ENCODE assay signal across 30 mouse cellular contexts in the genomic region with DNA sequence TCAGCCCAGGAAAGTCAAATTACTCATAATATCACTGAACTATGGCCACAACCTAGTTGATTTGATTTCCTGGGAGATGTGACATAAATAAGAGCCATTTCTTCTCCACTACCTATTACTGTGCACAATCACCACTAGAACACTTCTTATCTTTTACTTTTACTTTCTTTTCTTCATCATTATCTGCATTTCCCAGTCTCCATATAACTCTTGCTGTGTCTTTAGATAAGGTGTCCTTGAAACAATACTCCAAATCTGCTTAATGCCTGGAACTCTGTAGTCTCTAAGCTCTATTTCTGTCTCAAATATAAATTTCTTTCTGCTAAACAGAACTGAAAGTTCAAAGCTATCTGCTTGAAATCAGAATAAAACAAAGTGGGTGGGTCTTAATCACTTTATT.
"Had no signal": no experiment of that assay in that cellular context is flagged by ENCODE, and none has a peak within 500 bp of the region (broad histone marks: within the 10 kb centered on the region; RNA-seq: fewer than 3 reads in every experiment).

No protein-coding gene starts in this region.

- H3K9ac ChIP-seq: heart, embryonic 12.5 days; heart, embryonic 13.5 days; heart, embryonic 15.5 days; hindbrain, embryonic 12.5 days; hindbrain, embryonic 13.5 days; hindbrain, embryonic 14.5 days; hindbrain, embryonic 15.5 days; intestine, embryonic 15.5 days; kidney, embryonic 15.5 days had no signal

- H3K27me3 ChIP-seq: heart, embryonic 12.5 days; heart, embryonic 13.5 days; heart, embryonic 15.5 days; hindbrain, embryonic 12.5 days; hindbrain, embryonic 13.5 days; hindbrain, embryonic 15.5 days; intestine, embryonic 15.5 days; kidney, embryonic 15.5 days had no signal

- H3K27ac ChIP-seq: heart, embryonic 13.5 days; heart, embryonic 15.5 days; hindbrain, embryonic 10.5 days; hindbrain, embryonic 12.5 days; hindbrain, embryonic 13.5 days; hindbrain, embryonic 14.5 days; hindbrain, embryonic 15.5 days; hindbrain, postnatal 0 days; intestine, embryonic 15.5 days; kidney, embryonic 15.5 days; kidney, postnatal 0 days; layer of hippocampus, adult 2 months; left cerebral cortex, adult 2 months had no signal

- H3K36me3 ChIP-seq: heart, embryonic 12.5 days; heart, embryonic 13.5 days; heart, embryonic 15.5 days; hindbrain, embryonic 10.5 days; hindbrain, embryonic 12.5 days; hindbrain, embryonic 13.5 days; hindbrain, embryonic 15.5 days; intestine, embryonic 15.5 days; kidney, embryonic 15.5 days had no signal

- DNase-seq: heart, postnatal 10 days; heart, postnatal 14 days; heart, postnatal 36 days; heart, postnatal 4 days; kidney, adult 11 months; kidney, adult 18-20 months; kidney, adult 2 months; kidney, adult 8-10 months; kidney, adult 9 months; kidney, postnatal 10 days; kidney, postnatal 14 days; kidney, postnatal 25 days; kidney, postnatal 36 days; kidney, postnatal 4 days; layer of hippocampus, adult 9-11 months; layer of hippocampus, postnatal 36 days had no signal

- H3K4me1 ChIP-seq: heart, embryonic 12.5 days; heart, embryonic 13.5 days; heart, embryonic 15.5 days; hindbrain, embryonic 10.5 days; hindbrain, embryonic 12.5 days; hindbrain, embryonic 13.5 days; hindbrain, embryonic 15.5 days; intestine, embryonic 15.5 days; kidney, embryonic 15.5 days had no signal

- H3K4me3 ChIP-seq: heart, embryonic 12.5 days; heart, embryonic 13.5 days; heart, embryonic 15.5 days; hindbrain, embryonic 10.5 days; hindbrain, embryonic 12.5 days; hindbrain, embryonic 13.5 days; hindbrain, embryonic 15.5 days; intestine, embryonic 15.5 days; kidney, embryonic 15.5 days; layer of hippocampus, adult 2 months; left cerebral cortex, adult 2 months had no signal

- H3K9me3 ChIP-seq: heart, embryonic 12.5 days; heart, embryonic 13.5 days; heart, embryonic 15.5 days; hindbrain, embryonic 10.5 days; hindbrain, embryonic 12.5 days; hindbrain, embryonic 13.5 days; hindbrain, embryonic 15.5 days; intestine, embryonic 15.5 days; kidney, embryonic 15.5 days had no signal
